Mouse (Mus musculus) kidney, adult 2 months (tissue): ENCODE data around the gene Trp53.

ENCODE experiments used
- CTCF ChIP-seq: fragments of 200-500 bp; conservative IDR thresholded peaks from 2 replicates; pipeline ENCODE4 v1.5.1; 2011; ENCODE audit warnings: low read depth, mild to moderate bottlenecking, control low read depth, low read length, moderate library complexity, mixed read lengths; ENCODE audit not compliant: insufficient read depth, insufficient read length
- POLR2A ChIP-seq: fragments of 200-500 bp; IDR thresholded peaks from one replicate; pipeline ENCODE4 v1.6.1; 2011; ENCODE audit warnings: low read depth, low read length, control low read depth

GRCm38 (mm10) chr11:69582230-69582805 lies 2.2 kb downstream of the Trp53 start:
- TF ChIP-seq CTCF (no peak), POLR2A (no peak)
